Mouse (Mus musculus) stomach, postnatal 0 days (tissue): Measurements from ENCODE around the gene Rprd2.
"Not testable (repeated sequence)": the region's sequence is repeated elsewhere in the genome, so short reads cannot be mapped to it uniquely, and the experiment has no call there.

Experiments
- CTCF ChIP-seq: IDR thresholded peaks from 2 replicates; pipeline ENCODE4 v1.5.1; 2016; ENCODE audit warnings: antibody characterized with exemption, low read depth, mild to moderate bottlenecking, moderate library complexity
- EP300 ChIP-seq: optimal IDR thresholded peaks from 2 replicates; pipeline ENCODE3; 2016; ENCODE audit warnings: antibody characterized with exemption

- TF ChIP-seq EP300, CTCF: not testable (repeated sequence)
Observed at GRCm38 (mm10) chr3:95858278-95858677, 39.6 kb upstream of the Rprd2 start.
